Mouse (Mus musculus): Measurements from ENCODE around the gene Gnl2.

Gnl2 gene

DNA sequence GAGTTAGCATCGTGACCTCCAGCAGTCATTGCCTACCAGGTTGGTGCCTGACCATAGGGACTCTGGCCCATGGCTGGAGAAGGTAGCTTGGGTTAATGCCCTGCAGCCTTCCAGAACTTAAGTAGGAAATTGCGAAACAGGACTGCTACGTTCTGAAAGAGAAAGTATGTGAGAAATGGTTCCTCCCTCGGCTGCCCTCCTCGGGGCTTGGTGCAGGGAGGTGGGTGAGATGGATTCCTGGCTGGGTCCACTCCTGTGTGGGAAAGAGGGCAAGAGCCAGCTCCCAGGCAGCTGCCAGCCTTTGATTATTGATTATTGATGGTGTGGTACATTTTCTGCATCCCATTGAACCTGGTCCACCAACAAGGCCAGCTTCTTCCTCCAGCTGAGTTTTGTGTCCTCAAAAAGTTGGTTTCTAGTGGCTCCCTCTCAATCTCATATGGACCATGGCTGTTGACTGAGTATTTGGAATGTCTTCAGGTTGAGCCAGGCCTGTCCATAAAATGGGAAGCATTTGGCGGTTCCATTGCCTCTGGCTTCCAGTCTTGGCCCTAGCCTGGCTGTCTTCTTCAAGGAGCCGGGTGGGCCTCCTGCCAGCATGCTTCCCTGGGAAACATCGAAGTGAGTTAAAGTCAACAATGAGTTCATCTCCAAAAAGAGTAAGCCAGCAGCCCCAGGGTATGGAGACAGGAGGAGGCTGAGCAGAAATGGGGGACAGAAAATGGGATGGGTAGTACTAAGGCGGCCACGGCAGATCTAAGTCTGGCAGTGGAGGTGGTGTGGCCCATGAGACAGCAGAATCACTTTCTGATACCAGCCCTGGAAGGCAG, at the start of gene Gnl2:
Gene Gnl2, plus strand, starts transcription at position 780 of the 830 bp plus-strand sequence.
- DNase-seq (ENCODE audit: low read depth, low spot score): no peak

DNA sequence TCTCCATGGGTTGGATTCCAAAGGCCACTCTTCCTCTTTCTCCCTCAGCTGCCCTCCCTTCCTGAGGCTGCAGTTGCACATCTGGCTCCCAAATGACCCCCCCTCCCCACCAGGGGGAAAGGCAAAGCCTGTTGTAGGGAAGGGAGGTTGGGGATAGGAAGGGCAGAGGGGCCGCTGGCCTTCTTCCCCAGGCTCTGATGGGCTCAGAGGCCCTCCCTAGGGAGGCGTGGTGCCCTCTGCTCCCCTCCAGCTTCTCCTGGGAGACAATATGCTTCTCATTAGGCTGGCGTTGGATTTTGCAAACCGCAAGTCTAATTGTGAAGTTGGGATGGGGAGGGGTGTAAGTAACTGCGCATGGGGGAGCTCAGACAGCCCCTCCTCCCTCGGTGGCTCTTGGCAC, 47.7 kb upstream of the Gnl2 start:
- DNase-seq (ENCODE audit: low read depth, low spot score): no peak

DNA sequence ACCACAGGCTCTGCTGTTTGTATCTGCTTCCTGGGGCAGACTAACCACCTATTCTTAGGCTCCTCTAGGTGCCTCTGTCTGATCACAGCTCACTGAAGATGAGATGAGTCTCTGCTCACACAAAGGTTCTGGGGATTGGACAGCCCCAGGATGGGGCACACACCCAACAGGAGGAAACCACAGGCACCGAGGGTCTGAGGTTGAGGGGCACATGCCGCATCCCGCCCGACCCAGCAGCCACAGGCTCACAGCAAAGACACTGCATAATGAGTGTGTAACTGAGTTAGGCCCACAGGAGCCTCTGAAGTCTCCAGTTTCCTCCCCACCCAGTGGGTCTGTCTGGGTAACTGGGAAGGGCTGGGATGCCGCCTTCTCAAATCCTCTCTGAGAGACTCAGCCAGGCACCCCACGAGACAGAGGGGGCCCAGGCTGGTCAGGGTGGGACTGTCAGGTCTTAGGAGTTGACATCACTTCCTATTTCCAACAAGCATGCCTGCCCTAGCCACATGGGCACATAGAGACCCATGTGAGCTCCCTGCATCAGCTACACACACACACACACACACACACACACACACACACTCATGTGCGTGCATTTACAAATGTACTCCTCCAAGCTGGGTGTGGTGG, 47.1 kb upstream of the Gnl2 start:
- no peak for DNase-seq (ENCODE audit: low read depth, low spot score)

DNA sequence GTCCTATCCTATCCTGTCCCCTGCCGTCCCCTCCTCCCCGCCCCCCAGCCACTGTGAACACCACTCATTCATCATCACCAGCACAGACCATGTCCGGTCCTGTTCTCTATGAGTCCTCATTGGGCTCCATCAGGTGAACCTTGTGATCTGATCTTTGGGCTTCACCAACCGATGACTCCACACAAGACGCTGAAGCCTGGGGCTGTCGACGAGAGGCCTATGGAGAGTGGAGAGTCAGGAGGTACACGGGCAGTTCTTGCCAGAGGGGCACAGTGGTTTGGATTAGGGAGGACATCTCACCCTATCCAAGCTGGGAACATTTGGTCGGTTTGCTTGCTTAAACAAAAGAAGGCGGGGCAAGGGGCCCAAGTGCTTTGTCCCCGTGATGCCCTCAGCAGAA, 46.2 kb upstream of the Gnl2 start:
- DNase-seq (ENCODE audit: low read depth, low spot score): no peak

DNA sequence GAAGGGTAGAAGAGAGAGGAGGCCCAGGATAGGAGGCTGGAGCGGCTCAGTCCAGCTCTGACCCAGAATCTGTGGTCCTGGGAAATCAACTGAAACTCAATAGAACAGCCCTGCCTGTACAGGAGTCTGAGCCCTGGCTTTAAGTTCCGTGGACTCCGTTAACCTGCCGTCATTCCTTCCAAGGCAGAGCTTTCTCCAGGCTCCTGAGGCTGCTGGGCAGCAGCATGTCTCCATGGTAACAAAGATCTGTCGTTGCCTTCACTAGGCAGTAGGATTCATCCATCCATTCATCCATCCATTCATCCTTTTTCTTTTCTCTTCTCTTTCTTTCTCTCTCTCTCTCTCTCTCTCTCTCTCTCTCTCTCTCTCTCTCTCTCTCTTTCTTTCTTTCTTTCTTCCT, 45.7 kb upstream of the Gnl2 start:
- DNase-seq (ENCODE audit: low read depth, low spot score): no peak

DNA sequence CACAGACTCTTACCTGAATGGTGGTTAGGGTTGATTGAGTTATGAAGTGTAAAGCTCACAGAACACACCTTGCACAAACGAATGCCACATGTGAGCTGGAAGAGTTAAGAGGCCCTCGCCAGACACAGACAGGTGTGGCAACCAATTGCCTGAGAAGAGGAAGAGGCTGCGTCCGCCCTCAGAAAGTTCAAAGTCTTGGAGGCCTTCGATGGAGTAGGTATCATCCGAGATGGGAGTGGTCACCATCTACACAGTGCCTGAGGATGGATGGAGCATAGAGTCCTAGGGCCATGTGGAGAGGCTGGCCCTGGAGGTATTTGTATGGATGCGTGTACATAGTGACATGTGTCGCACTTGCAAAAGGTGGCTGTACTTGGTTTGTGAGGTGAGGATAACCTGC, 45.3 kb upstream of the Gnl2 start:
- no peak for DNase-seq (ENCODE audit: low read depth, low spot score)

DNA sequence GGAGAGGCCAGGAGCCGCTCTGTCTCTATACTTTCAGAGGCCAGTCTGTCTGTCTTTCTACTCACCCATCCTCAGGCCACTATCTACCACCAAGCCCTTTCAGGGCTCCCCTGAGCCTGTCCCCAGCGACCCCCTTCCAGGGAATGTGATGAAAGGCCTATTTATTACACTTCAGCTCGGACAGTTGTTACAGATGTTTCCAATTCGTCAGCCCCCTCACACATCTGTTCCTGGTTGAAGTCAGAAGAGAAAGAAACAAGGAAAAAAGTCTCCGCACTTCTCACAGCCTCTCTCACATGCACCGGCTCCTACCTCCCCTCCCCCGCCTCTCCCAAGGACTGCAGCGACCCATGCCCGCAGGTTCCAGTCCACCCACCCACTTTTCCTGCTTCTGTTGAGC, 44.1 kb upstream of the Gnl2 start:
- no peak for DNase-seq (ENCODE audit: low read depth, low spot score)

DNA sequence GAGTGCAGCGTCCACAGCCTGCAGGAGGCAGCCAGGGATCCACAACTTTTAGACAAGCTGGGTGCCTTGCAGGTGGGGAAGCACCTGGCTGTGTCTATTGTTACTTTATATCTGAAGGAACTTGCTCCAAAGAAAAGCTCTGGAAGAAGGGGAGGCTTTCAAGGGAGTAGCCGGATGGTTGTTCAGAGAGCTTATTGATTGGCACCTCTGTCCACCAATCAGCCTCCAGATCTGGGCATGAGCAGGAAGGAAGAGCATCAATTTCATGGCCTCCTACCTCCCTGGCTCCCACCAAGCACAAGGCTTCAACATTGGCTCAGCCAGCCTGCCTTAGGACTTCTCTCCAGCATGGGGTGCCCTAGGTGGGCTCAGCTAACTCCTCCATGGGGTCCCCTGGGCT, 43.1 kb upstream of the Gnl2 start:
- DNase-seq (ENCODE audit: low read depth, low spot score): no peak

DNA sequence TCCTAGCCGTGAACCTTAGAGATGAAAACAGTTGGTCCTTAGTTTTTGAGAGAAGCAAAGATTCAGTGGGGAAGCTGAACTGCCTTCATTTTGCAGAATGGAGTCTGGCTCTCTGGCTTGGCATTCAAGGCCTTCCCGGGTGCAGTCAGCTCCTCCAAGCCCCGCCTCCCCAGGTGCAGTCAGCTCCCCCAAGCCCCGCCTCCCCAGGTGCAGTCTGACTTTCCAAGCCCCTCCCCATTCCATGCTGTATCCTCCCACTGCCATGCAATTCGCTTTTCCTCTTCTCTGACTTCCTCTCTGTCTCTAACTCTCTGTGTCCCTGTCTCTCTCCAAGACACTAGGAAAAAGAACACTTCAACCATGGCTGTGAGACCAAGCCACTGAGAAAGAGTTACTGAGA, 38.2 kb upstream of the Gnl2 start:
- no peak for DNase-seq (ENCODE audit: low read depth, low spot score)

DNA sequence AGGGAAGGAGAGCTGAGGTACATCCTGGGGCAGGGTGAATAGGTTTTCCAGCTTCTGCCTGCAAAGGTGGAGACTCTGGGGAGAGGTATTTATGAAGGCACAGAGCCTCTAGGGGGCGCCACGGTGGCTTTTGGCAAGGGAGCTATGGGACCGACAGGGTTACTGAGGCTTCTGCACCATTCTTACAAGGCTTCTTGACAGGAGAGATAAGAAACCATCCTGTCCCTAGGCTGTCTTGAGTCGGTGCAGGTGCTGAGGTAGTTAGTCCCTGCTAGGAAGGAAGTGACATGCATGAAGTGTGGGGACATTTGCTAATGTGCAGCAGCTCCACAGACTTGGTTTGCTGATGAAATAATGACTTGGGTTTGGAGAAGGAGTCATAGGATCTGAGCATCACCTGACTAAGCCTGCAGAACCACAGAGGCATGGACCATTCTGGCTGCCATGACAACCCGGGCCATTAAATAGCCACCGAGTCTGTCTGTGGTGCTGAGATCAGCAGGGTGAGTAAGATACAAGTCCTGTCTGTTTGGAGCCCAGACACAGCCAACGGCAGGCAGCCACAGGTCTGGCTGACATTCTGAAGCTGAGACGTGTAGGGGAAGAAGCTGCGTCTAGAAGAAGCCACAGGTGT, 32.4 kb upstream of the Gnl2 start:
- no peak for DNase-seq (ENCODE audit: low read depth, low spot score)

DNA sequence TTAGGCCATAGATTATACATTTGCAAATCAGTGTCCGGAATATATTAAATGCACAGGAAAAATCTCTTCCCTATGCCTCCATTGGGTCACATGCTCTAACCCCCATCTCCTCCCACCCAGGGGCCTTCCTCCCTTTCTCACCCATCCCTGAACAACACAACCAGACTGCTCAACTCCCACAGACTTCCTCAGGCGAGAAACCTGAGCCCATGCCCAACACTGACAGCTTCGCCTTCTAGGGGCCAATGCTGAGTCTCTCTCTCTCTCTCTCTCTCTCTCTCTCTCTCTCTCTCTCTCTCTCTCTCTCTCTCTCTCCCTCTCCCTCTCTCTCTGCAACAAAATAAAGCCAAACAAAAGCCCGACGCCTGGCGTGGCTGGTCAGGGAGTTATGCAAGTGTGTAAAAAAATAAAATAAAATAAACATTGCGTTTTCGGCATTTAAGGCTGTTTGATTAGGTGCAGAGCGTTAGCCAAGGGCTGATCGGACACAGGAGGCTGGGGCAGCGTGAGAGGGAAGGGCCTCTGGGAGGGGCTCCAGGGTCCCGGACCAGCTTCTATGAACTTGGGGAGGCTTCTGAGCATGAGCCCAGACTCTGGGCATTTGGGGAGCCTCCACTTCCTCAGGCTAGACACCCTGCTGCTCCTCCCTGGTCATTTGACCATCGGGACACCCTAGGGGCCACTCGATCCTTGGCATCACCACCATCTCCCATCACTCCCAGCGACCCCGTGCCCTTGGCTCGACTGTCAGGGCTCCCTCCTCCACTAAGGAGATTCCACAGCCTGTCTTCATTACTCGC, 31.3 kb upstream of the Gnl2 start:
- DNase-seq (ENCODE audit: low read depth, low spot score): no peak

DNA sequence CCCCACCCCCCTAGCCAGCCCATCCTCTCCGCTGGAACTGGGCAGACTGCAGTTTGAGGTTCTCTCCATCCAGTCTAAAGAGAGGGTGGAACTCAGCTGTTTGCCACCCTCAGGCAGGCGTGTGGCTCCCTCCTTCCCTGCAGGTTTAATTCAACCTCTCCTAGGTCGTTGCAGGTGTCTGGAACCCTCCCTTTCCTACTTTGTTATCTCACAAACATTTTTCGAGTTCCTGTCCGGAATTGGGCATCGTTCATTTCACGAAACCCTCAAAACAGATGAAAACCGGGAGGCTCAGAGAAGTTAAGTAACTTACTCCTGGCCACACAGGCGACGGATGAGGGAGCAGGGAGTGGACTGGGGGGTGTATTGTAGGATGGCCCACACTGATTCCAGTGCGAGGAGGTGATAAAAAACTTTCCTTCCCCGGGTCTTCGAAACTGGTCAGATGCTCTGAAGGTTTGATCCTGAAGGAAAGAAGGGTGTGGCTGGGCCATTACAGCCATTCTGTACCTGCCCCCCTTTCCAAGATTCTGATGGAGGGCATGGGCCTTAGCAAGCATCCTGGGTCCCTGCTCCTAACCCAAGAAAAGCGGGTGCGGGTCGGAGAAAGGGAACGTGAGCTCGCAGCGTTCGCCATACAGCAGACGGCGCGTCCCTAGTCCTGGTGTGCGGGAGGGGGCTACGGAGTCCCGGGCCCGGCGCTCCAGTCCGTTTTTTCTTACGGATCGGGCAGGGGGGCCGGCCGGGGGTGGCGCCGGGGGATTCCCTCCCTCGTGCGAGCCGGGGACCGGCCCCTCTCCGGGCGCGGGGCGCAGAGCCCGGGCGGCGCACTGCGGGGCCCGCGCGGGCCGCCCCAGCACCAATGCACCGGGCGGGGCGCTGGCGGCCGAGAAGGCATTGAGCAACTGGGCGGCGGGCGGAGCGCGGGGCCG, 30.4 kb upstream of the Gnl2 start, which contains the start of gene Rspo1:
Gene Rspo1, plus strand, starts transcription at position 760 of the 932 bp plus-strand sequence.
- no peak for DNase-seq (ENCODE audit: low read depth, low spot score)

DNA sequence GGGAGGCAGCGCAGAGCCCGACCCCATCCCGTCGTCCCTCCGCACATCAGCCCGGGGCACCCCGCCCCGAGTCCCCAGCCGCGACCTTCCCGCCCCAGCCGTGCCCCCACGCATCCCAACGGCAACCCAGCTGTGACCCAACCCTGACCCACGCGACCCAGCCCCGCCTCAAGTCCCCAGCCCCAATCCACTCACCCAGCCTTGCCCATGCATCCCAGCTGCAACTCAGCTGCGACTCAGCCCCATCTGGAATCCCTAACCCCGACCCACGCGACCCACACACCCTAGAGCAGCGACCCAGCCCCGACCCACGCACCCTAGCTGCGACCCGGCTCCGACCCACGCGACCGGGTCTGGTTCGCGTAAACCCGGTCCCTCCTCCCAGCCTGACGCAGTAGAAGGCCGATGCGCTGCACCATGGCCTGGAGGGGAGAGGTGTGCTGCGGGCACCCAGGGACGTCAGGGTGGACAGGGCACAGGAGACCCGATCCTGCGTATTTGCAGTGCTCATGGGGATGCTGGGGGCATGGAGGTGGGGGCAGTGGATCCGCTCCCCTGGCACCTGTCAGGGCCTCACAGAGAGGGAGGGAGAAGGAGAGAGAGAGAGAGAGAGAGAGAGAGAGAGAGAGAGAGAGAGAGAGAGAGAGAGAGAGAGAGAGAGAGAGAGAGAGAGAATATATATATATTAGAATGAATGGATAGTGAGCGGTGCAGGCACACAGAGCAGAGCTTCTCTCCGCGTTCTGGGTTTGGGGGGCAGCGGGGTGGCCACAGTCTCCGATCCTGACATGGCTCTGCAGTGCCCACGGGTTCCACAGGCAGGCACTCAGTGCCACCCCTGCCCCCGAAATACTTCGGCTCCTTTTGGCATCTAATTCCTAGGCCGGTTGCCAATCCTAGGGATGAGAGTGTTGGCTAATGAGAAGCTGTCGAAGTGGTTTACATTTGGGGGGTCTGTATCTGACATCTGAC, 29.4 kb upstream of the Gnl2 start:
- DNase-seq (ENCODE audit: low read depth, low spot score): no peak

DNA sequence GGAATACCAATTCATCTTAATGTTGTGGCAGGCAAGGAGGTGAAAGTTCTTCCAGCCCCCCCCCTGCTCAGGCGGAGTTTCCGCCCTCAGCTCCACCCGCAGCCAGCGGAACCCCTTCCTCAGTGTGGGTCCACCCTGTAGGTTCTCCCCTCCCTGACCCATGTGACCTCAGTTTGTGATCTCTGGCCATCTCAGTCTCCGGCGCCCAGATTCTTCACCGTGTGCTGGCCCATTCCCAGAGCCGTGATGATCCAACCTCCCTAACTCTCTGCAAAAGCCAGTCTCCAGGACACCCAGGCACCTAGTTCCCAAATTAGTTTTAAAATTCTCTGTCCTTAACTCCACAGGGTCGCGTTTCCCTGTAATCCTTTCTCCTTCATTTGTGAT, 28.7 kb upstream of the Gnl2 start:
- no peak for DNase-seq (ENCODE audit: low read depth, low spot score)

DNA sequence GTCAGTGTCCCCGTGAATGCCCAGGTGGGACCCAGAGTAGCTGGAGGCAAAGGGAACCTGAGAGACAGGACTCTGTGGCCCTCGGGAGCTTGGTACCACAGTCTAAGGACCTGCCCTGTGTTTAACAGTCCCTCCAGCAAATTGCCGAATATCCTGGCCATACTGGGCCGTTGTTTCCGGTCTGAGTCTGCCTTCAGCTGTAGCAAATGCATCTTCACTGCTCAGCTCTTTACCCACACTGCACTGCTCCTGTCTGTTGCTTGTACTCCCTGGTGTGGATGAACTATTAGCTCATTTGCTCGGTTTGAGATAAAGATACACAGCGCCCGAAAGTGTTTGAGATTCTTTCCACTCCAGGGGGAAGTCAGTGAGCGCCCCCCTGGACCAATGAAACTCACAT, 28.0 kb upstream of the Gnl2 start:
- DNase-seq (ENCODE audit: low read depth, low spot score): no peak

DNA sequence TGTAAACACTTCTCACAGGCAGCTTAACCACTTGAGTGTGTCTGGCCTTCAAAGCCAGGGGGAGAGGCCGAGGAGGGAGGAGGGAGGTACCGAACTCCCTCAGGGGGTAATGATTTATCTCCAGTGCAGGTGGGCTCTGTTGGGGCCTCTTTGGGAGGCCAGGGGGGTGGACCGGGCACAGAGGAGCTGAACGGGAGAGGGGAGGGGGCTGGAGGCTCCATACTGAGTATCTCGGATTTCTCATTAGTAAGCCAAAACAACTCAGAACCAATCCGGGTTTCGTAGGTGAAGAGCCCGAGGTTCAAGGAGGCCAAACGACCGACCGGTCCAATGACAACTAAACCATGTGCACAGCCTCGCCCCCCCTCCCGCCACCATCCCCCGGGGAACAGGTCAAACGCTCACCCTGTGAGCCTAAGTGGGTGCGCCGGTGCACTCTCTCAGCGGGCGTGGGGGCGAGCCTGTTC, 26.6 kb upstream of the Gnl2 start:
- no peak for DNase-seq (ENCODE audit: low read depth, low spot score)

DNA sequence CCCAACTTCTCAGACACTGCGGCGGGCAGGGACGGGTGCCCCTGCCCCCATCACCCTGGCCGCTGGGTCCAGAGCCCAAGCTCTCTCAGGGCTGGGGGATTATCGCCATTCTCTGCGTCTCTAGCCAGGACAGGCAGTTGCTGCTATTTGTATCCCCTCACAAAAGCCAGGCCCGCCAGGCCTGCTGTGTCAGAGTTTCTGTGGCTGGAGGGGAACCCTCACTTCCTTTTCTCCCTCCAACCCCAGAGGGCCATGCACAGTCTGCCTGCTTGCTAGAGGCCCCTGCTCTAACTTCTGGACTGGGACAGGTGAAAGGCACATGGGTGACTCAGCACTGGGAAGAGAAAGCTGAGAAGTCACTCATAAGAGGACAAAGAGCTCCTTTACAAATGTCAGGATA, 26.1 kb upstream of the Gnl2 start:
- no peak for DNase-seq (ENCODE audit: low read depth, low spot score)

DNA sequence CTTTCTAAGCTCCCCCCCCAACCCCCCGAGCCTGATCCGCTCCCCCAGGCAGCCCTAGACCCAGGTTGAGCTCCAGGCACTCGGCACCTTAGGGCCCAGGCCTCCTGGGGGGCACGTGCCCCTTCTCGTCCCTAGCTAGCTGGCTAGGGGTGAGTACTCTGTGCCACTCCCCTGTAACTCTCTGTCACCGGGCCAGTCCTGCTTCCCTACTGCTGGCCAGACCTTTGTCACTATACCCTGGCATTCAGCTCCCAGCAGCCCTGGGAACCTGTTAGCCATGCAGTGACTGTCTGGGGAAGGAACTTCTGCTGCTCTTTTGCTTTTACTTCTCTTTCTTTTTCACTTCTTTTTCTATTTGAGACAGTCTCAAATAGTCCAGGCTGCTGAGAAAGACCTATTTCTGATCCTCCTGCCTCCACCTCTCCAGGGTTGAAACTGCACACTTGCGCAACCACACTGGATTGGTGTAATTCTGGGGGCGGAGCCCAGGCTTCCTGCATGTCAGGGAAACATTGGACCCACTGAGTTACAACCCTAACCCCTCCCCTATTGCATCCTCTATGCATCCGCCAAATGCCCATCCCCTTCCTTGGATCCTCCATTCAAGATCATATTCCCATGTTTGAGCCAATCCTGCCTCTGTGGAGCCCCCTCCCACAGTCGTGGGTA, 18.8 kb upstream of the Gnl2 start:
- no peak for DNase-seq (ENCODE audit: low read depth, low spot score)

DNA sequence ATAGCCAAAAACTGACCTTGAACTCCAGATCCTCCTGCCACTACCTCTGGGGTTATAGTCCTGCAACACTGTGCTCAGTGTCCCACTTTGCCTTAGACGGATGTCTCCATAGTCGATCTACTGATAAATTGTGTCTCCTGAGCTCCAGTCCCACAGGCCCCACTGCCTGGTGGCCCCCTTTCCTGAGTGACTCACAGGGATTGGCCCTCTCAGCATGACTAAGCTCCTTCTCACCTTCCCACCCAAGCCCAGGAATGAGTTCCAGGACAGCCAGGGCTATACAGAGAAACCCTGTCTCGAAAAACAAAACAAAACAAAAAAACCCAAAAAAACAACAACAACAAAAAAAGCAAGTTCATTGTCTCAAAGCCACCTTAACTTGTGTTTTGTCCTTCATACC, 16.8 kb upstream of the Gnl2 start:
- no peak for DNase-seq (ENCODE audit: low read depth, low spot score)

Measured in brain, embryonic 18.5 days (tissue).